Mouse (Mus musculus): ENCODE measurements around the gene Hist1h1a.

Hist1h1a gene

DNA sequence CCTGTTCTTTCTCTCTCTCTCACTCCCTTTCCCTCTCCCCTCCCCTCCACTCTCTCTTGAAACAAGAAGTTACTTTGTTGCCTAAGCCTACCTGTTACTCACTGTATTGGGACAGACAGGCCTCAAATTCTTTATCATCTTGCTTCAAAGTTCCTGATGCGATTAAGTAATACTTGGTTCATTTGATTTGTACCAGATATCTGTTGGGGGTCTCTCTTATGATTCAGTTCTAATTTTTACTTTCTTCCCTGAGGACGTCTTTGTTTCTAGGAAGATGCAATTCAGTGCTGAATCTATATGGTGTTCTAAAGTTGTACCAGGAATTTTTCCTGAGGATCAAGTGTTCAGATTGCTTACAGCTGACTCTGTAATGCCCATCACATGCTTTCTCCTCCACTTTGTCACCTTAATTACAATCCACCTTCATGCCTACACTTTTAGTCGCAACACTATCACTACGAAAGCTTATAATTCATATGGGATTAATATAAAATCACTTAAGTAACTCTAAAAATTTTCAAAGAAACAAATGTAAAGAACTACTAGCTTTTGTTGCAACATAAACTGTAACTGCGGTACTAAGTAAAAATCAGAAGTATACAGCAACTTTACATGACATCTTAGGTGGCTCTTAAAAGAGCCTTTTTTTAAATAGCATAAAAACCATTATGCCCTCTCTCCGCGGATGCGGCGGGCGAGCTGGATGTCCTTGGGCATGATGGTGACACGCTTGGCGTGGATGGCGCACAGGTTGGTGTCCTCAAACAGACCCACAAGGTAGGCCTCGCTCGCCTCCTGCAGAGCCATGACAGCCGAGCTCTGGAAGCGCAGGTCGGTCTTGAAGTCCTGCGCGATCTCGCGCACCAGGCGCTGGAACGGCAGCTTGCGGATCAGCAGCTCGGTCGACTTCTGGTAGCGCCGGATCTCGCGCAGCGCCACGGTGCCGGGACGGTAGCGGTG lies 18.8 kb upstream of the Hist1h1a start:
- peak in 1 of 2 experiments; percentile 37 for DNase-seq

DNA sequence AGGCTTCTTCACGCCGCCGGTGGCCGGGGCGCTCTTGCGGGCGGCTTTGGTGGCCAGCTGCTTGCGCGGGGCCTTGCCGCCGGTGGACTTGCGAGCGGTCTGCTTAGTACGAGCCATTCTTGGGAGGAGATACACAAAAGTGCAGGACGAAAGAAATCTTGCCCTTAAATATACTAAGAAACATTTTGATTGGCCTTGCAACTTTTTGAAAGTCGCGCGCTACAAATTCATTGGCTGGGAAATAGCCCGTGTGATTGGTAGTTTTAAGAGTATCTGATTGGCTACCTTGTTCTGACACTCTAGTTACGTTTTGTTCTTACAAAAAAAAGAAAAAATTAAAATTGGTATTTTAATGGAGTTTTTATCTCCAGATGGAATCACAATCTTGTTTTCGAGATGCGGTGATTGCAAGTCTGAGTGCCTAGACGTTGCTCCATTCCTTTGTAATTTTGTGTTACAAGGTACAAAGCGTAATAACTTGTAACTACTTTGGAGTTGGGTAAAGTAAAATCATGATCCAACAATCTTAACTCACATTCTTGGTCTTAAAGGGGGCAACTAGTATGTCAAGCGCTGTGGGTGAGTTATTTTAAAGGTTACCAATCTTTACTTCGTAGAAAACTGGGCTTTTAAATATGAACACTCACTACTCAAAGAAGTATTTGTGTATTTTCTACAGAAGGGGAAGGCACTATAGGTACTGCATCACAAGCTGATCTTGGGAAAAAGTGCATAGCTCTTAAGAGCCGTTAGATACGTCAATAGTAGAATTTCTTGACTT lies 17.9 kb upstream of the Hist1h1a start, which contains the start of gene Hist1h3c:
Gene Hist1h3c, minus strand, starts transcription at position 222 of the 781 bp plus-strand sequence.
- peak; percentile 56 to 78 for DNase-seq

DNA sequence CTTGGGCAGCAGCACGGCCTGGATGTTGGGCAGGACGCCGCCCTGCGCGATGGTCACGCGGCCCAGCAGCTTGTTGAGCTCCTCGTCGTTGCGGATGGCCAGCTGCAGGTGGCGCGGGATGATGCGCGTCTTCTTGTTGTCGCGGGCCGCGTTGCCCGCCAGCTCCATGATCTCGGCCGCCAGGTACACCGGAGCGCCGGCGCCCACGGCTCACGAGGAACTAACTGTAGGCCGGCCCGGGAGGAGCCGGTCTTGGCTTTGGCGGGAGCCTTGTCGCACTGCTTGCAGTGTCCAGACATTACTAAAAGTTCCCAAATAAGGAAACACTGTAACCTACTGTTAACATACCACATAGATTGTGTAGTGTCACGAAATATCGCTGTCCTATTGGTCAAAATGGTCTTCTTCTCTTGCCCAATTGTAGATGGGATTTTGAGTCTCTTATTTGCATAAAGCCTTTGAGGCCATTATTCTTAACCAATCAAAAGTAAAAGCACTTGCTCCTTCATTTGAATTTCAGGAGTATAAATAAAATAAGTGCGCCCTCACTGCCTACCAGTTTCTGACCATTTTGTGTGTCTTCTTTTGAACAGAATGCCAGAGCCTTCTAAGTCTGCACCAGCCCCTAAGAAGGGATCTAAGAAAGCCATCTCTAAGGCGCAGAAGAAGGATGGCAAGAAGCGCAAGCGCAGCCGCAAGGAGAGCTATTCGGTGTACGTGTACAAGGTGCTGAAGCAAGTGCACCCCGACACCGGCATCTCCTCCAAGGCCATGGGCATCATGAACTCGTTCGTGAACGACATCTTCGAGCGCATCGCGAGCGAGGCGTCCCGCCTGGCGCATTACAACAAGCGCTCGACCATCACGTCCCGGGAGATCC lies 17.0 kb upstream of the Hist1h1a start, which contains the start of gene Hist1h2bb:
Gene Hist1h2bb, plus strand, starts transcription at position 534 of the 880 bp plus-strand sequence.
- DNase-seq, result peak; percentile 52 to 68

DNA sequence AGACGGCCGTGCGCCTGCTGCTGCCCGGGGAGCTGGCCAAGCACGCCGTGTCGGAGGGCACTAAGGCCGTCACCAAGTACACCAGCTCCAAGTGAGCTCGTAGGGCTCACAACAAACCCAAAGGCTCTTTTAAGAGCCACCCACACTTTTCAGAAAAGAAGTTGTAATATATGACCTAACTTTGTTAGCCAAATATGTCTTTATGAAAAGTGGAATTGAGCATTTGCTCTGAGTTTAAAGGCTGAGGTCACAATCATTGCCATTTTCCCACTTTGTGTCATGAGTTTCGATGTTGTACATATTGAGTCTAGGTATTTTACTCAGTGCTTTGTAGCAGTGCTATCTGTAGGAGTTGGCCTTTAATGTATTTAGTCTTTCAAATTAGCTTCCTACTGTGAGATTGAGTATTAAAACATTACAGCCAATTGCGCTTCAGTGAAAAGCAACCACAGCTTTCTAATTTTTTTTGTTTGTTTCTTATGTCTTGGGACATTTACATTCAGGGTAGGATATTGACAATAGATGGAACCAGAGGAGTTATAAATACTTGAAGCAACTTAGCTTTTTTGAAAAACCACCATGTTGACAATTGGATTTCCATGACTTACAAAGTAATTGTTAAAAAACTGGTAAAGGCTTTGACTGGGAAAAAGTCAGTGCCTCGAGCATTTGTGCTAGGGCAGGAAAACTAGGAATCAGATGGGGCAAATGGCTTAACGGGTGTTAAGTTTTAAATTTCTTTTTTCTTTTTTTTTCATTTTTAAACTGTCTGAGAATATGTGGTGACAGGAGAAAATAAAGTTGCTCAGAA lies 16.2 kb upstream of the Hist1h1a start:
- DNase-seq, result no peak

DNA sequence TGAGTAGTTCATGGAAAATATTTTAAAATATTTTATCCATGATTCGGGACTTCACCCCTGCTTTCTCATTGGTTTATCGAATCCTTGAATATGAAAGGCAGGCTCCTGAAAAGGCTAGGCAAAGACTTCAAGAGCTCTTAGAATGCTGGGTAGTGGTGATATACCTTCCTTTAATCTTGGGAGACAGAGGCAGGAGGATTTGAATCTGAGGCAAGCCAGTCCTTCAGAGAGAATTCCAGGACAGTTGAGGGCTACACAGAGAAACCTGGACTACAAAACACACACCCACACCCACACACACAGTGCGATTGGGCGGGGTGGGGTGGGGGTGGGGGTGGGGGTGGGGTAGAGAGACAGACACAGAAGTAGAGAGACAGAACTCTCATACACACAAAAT lies 15.6 kb upstream of the Hist1h1a start:
- no peak for DNase-seq

DNA sequence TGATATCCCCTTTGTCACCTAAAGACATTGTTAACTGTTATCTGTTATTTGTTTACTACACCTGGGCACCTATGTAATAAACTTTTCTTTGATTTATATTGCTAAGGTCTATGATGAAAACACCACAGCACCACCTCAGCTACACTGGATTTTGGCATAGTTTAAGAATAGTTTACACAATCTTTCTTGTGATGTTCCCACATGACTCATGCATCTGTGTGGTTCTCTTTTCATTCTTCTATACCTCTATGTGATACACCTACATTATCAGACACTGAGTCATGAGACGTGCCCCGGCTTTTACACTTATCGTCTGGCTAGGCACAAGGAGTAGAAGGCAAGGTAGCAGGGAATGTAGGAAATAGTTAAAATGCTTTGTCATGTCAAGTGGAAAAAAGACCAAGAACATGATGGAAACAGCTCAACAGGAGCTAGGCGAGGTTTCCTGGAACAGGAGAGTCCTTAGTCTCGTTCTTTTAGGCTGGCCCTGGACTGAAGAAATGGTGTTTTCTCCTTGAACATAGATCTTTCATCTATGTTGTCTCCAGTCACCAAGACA lies 13.8 kb upstream of the Hist1h1a start:
- DNase-seq, result no peak

DNA sequence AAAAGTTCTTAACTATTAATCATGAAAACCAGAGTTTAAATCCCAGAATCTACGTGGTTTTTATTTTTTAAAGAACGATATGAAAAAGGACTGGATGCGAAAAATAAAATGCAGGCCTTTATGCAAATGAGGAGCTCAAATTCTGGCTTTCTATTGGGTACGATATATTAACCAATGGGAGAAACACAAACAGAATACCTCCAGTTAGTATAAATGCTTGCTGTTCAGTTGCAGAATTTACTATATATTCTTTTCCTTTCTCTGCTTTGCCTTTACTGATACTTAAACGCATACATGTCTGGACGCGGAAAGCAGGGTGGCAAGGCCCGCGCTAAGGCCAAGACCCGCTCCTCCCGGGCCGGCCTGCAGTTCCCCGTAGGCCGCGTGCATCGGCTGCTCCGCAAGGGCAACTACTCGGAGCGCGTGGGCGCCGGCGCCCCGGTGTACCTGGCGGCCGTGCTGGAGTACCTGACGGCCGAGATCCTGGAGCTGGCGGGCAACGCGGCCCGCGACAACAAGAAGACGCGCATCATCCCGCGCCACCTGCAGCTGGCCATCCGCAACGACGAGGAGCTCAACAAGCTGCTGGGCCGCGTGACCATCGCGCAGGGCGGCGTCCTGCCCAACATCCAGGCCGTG lies 12.5 kb upstream of the Hist1h1a start, which contains the start of gene Hist1h2ab:
Gene Hist1h2ab, plus strand, starts transcription at position 288 of the 639 bp plus-strand sequence.
- DNase-seq, result peak; percentile 44 to 58

DNA sequence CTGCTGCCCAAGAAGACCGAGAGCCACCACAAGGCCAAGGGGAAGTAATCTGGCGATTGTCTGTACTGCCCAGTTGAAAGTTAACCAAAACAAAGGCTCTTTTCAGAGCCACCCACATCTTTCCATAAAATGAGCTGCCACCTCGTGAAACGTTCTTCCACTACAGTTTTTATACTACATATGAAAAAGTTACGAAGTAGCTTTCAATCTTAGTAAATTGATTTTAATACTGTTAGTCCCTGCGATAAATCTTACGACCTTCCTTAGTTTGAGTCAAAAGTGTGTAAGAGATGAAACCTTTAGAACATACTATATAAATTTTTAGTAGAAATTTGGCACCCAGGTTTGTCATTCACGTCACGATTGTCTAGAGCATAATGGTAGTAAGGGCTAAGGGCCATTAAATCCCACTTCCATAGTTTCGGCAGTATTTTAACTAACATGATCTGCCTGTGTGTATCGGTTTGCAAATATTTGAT lies 11.9 kb upstream of the Hist1h1a start:
- DNase-seq, result no peak

DNA sequence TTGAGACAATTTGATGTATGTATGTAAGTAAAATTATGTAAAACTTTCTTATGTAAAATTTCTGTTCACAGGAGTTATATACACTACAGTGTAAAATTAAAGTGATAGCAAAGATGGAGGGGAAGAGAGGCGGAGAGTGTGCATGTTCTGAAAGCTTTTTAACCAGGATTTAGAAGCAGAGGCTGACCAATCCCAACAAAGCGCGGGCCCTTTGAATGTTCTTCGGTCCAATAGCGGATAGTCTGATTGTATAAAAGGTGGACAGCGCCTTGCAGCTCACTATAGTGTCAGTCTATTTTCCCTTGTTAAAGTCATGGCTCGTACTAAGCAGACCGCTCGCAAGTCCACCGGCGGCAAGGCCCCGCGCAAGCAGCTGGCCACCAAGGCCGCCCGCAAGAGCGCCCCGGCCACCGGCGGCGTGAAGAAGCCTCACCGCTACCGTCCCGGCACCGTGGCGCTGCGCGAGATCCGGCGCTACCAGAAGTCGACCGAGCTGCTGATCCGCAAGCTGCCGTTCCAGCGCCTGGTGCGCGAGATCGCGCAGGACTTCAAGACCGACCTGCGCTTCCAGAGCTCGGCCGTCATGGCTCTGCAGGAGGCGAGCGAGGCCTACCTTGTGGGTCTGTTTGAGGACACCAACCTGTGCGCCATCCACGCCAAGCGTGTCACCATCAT lies 11.3 kb upstream of the Hist1h1a start, which contains the start of gene Hist1h3b:
Gene Hist1h3b, plus strand, starts transcription at position 201 of the 675 bp plus-strand sequence.
- peak; percentile 65 to 85 for DNase-seq

DNA sequence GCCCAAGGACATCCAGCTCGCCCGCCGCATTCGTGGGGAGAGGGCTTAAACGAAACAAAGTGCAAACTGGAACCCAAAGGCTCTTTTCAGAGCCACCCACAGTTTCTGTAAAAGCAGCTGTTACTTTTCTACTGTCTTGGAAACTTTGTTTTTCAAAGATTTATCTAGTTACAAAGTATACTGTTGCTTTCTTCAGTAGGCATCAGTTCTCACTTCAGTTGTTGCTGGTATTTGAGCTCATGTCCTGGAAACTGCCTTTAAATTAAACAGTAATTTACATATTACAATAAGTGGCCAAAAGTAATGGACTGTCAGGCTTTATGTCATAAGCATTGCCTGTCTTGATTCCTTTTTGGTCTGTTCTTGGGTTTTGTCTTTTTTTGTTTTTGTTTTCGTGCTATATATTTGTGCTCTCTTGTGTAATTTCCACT lies 10.7 kb upstream of the Hist1h1a start:
- peak in 1 of 2 experiments; percentile 23 for DNase-seq

DNA sequence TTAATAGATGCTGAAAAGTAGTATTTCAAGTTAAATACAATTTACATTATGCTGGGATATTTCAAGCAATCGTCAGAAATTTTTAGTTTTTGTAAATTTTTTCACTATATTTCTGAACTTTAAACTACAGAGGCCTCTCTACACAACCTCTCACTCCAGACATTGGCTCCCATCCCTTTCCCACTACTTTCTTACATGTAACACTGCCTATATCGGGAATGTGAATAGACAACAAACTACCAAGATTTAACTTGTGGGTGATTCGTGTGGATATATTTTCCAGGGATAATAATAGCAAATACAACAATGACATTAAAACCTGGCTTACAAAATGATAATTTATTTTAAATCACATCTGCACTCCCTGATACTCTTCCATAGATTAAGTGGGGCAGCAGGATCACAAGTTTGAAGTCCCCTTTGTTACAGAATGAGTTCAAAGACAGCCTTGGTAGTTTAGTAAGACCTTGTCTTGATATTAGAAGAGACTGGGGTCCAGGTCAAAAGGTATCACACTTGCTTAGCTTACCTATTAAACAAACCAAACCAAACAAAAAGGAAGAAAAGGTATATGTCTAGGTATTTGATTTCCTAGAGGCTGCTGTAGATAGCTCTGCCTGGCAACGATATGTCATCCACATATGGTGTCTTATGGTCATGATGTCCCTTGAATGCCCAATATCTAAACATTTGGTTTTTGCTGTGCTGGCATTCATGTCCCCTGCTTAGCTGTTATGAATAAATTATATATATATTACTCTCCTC lies 10.0 kb upstream of the Hist1h1a start:
- DNase-seq, result no peak

DNA sequence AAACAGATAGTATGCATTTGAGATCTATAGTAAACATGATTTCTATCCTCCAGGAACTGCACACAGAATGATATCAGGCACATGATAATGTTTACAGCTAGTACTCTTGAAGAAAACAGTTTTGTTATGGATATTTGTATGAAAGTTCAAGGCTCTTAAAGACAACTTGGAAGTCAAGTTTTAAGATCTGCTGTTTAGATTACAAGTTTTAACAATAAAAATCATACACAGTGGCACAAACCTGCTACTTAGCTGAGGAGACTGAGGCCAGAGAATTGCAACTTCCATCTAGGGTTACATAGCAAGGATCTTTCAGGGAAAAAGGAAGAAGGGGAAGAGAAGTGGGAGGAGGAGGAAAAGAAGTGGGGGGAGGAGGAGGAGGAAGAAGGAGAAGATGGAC lies 8.5 kb upstream of the Hist1h1a start:
- no peak for DNase-seq

DNA sequence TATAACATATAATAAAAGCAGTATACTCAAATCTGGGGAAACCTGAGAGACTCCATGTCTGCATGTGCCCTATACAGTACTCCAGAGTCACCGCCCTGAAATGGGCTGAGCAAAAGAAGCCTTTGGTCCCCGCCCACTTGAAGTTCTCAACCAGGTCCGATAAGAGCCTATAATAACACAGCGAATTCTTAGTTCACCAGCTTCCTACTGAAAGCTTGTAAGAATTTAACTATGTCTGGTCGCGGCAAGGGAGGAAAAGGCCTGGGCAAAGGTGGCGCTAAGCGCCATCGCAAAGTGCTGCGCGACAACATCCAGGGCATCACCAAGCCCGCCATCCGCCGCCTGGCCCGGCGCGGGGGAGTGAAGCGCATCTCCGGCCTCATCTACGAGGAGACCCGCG lies 6.7 kb upstream of the Hist1h1a start, which contains the start of gene Hist1h4b:
Gene Hist1h4b, plus strand, starts transcription at position 224 of the 400 bp plus-strand sequence.
- DNase-seq, result peak; percentile 75 to 93

DNA sequence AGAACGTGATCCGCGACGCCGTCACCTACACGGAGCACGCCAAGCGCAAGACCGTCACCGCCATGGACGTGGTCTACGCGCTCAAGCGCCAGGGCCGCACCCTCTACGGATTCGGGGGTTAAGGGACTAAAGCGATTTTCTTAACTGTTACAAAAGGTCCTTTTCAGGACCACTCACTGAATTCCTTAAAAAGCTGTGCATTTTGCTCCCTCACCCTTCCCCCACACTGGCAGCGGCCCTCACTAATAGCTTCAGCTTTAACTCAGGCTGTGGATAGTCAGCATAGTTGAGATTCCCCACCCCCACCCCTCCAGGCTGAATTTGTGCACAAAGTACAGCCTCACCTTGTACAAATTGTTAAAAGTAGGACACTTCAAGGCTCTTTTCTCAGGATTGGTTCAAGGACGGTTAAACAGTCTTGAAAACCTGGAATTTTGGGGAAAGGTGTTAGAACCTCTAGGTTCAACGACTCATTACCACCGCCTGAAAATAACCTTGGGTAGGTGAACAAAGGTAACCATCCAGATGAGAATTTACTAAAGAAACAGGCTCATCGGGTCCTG lies 6.2 kb upstream of the Hist1h1a start:
- DNase-seq, result no peak

DNA sequence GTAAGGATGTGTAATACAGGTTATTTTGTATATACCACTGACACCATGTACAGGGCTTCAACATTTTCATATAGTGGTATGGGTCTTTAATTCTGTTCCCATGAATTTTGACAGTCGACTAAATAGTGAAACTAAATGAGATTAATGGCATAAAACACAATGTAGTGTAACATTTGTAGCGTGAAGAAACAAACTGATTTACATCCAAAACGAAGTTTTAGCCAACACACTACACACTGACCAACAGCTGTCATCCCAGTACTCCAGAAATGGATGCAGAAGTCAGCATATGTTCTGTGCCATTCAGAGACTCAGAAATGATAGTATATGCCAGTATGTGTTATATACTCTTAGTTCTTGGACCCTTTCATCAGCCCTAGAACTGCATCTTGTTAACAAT lies 5.5 kb upstream of the Hist1h1a start:
- no peak for DNase-seq

DNA sequence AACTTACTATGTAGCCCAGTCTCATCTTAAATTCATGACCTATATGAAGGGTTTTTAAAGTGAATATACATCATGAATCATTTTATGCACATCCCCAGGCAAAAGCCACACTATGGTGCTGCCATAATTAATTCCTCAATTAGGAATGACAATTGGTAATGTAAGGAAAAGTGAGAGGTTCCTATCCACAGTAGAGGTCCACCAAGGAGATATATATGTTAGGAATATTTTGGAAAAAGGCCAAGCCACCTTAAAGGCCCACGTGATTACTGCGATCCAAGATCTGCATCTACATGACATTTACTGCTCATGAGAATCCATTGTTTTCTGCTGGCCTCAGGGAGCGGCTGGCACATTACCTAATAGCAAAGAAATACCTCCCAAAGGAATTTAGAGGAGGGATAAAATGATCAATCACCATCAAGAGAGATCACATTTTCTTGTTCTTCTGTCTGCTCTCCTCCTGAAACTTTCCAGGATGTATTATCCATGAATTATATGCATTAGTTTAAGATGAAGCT lies 4.2 kb upstream of the Hist1h1a start:
- no peak for DNase-seq

DNA sequence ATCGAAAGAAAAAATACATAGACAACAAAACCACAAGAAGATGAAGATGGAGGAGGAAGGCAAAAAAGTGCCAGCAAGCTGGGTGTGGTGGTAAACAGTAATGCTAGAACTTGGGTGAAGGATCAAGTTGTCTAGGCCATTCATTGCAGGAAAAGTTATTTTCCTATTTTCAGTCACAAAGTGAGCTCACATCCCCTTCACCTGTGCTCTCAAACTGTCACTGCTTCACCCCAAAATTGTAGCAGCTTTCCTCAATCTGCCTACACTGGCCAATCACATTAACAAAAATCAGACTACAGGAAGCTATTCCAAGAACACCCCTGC lies 3.6 kb upstream of the Hist1h1a start:
- DNase-seq, result peak in 1 of 2 experiments; percentile 49
